Mouse (Mus musculus) NIH3T3 (cell line): ENCODE results near the gene Grid2.

Experiments used
- DNase-seq: peaks from one replicate; pipeline ENCODE4 v3.0.0-alpha.2; 2012; ENCODE audit warnings: low read depth

Gene Grid2

GRCm38 (mm10) chr6:64326936-64327335, 1071.3 kb downstream of the Grid2 start:
- DNase-seq, result no peak

- no peak for DNase-seq
These were observed 1072.2 kb downstream of the Grid2 start for GRCm38 (mm10) chr6:64327876-64328275.

DNA sequence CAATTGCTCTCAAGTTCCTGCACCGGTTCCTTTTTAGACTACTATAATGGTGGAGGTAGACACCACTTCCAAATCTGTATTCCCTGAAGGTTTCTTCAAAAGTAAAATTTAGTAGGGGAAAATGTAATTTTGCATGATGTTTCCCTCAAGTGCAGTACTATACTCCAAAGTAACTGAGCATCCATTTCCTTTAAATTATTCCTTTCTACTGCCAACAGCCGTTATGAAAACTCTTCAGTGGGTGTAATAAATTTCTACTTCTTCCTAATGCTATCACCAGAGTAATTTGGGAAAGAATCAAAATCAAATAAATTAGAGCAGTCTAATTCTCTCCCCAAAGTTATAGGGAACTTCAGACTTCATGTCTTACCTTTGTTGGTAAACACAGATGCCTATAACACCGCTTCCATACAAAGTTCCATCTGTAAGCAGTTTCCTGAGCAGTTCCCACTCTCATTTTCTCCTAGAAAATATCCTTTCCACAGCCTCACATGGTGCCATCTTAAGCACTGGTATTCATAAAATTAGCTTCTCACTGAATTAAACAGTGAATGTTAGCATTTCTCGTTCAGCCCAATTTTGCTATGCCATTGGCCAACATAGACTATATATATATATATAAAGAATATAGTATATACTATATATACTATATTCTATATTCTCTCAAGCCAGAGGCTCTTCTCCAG, 1142.9 kb downstream of the Grid2 start:
- no peak for DNase-seq

GRCm38 (mm10) chr6:64427658-64428057, 1172.0 kb downstream of the Grid2 start:
- DNase-seq, result no peak

GRCm38 (mm10) chr6:64428898-64429297, 1173.2 kb downstream of the Grid2 start:
- no peak for DNase-seq

GRCm38 (mm10) chr6:64448127-64448526, 1192.5 kb downstream of the Grid2 start:
- DNase-seq, result no peak

GRCm38 (mm10) chr6:64448864-64449355, 1193.2 kb downstream of the Grid2 start:
- DNase-seq, result no peak

GRCm38 (mm10) chr6:64450770-64451169, 1195.1 kb downstream of the Grid2 start:
- no peak for DNase-seq

DNA sequence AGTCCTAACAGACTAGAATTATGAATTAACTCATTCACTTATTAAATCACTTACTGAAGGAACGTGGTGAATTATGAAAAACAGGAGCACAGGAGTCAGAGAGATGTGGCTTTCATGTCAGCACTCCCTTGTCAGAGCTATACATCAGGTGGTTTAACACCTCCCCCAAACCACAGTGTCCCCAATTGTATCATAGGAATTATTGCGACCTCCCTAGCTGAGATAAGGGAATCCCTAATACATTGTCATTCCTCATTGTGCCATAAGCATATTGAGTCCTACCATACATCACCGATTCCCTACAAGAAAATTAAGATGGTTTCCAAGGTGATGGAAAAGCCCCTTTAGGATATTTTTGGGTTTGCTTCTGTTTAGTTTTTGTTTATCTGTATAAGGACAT, 1224.2 kb downstream of the Grid2 start:
- no peak for DNase-seq

GRCm38 (mm10) chr6:64480592-64480991, 1224.9 kb downstream of the Grid2 start:
- DNase-seq, result no peak

DNA sequence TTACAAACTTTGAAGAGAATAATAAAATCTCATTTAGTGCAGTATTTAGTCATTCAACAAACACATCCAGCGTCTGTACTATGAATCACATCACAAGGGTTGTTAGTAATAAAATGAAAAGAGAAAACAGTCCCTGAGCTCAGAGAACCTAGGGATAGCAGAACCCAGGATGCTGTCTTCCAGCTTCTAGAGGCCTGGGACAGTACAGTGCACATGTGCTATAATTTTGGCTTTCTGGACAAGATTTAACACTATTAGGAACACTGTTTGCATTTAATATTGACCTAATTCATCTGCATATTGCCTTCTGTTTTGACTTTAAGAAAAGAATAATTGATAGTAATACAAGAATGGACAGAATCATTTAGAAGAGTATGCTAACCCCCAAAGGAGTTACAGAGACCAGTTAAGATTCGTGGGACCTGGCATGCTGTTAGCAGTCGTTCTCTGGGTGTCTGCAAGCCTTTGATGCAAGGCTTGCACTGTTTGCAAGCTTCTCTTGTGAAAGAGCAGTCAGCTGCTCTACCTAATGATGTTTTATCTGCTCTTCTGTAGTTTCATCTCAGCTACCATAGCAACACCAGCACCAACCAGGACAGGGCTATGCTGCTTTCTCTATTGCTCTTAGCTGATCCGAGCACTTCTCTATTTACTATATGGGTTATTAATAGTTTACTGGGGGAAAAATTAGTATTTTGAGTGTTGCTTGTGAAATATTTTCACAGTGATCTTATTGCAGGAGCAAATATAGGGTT, 1234.8 kb downstream of the Grid2 start:
- no peak for DNase-seq

DNA sequence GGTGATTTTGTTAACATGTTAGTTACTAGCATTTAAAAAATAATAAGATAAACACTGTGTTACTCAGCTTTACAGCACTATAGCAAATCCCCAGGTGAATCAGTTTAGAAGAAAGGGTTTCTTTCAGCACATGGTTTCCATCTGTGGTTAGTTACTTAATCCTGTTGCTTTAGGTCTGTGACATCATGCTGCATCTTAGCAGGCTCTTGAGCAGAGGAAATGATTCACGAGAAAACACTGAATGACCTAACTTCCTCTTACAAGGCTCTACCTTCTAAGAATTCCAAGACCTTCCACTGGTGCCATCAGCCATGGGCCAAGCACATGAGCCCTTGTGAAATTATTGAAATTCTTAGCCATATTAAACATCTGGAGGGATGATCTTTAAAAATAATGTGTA, 1248.7 kb downstream of the Grid2 start:
- no peak for DNase-seq

DNA sequence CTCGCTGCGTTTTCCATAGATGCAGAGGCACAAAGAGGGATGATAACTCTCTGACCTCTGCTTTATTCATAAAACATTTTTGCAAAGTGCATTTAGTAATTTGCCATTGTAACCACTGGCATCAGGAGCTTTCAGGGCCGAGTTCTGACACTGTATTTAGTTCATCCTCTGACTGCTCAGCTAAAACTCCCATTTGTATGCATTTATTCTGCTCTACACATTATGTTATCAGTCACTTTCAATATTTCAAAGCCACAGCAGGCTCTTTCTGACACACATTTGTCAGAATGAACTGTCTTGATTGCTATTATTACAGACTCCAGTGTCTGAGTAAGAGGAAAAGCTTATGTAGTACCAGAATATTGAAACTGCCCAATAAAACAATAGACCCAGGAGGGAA, 1286.5 kb downstream of the Grid2 start:
- no peak for DNase-seq

- DNase-seq, result no peak
These were observed 1298.0 kb downstream of the Grid2 start for GRCm38 (mm10) chr6:64553645-64554044.

DNA sequence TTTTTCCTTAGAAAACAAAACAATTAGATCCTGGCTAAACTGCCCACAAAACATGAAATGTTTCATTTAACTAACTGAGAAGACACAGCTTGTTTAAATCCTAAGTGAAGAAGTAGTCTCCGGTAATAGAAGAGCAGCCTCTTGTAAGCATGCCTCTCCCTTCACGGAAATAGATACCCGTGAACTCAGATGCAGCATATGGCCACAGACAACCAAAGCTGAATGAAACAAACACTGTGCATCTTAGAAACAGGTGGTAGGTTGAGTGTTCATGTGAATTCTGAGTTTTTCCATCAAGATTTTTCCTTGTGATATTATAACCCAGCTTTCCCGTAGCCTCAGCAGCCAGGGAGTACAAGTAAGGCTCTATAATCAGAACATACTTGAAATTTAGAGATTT, 1299.5 kb downstream of the Grid2 start:
- no peak for DNase-seq

DNA sequence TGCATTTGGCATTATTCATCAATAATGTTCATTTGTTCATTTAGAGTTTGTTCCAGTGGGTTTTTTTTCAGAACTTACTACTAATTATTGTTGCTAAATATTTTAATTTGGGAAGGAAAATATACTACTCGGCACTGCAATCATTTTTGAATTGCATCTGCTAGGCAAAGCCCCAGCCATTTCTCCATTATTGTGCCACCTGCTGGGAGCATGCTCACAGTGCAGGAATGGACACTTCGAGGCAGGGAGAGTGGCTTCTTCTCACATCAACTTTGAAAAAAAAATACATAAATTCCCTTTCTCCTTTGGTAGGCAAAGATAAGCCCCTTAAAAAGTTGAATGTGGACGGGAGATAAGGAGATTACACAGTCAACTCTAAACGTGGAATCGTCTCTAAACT, 1312.9 kb downstream of the Grid2 start:
- DNase-seq, result peak; percentile 31

DNA sequence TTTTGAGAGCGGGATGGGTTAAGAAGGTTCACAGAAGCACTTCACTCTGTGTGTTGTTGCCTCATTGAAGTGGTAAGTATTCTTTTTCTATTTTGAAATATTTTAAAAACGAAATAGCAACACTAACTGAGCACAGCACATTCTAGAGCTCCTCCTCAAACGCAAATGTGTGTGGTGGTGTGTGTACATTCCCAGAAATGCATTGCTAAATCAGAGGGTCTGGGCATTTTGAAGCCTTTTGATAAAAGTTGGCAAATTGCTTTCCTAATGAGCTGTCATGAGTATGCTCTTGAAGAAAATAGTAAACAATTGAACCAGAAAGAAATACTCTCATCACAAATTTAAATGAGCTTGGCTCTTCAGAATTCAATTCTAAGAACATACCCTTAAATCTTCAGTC, 1325.7 kb downstream of the Grid2 start:
- DNase-seq, result no peak

GRCm38 (mm10) chr6:64588487-64589205, 1333.0 kb downstream of the Grid2 start:
- DNase-seq, result no peak

GRCm38 (mm10) chr6:64596261-64596660, 1340.6 kb downstream of the Grid2 start:
- DNase-seq, result no peak

GRCm38 (mm10) chr6:64596835-64597234, 1341.2 kb downstream of the Grid2 start:
- no peak for DNase-seq

DNA sequence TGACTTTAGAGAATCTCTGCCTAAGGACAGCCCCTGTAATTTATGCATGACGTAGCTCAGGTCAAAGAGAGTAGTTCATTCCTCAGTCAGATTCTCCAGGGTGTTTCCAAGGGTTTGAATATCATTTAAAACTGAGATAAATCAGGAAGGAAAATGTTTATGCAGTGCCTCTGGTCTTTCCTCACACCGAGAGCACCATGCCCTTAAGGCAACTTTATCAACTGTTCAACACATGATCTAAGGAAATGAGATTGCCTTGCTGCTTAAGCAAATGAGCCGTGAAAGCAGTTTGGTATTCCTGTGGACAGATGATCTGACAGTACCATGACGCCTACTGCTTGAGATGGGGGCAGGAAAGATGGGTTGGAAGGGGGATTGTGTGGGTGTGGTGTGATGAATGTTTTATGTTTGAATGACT, 1342.5 kb downstream of the Grid2 start:
- DNase-seq, result no peak

DNA sequence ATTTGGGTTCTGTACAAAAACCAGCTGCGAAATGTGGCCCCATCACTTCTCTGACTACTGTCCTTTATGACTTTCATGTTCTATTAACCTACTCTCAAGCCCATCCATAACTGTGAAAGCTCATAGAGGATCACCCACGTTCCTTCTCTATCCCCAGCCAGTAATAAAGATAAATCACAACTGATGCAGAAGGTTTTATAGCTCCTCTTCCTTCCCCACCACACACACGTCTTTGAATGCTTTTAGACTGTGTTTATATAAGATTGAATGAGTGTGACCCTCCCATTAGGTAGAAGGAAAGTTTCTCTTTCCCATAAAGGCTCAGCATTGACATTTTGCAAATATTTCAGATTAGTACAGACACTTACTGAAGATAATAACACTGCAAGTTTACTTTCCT, 1350.1 kb downstream of the Grid2 start:
- no peak for DNase-seq

DNA sequence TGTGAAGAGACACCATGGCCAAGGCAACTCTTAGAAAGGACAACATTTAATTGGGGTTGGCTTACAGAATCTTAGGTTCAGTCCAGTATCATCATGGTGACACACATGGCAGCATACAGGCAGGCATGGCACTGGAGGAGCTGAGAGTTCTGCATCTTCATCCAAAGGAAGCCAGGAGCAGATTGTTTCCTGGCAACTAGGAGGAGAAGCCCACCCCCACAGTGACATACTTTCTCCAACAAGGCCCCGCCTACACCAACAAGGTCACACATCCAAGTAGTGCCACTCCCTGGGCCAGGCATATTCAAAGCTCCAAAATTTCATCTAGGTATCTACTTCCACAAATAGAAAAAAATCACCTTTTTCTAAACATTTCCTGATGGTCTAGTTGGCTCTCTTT, 1351.4 kb downstream of the Grid2 start:
- no peak for DNase-seq
